Mouse (Mus musculus): ENCODE data around the gene Cyp3a13. TPM values are rescaled to one million over a fixed set of nuclear protein-coding genes. Genes with fewer than 3 reads are reported as not detected.

Gene Cyp3a13
- total RNA-seq (2012; rRNA removed) = not detected in 2 replicates
- not detected for polyA plus RNA-seq (2012; ENCODE audit: insufficient read depth in 1 of 2, insufficient read length in 2 of 2, low read depth in 1 of 2, low replicate concordance in 2 of 2, missing spikeins in 1 of 2)

DNA sequence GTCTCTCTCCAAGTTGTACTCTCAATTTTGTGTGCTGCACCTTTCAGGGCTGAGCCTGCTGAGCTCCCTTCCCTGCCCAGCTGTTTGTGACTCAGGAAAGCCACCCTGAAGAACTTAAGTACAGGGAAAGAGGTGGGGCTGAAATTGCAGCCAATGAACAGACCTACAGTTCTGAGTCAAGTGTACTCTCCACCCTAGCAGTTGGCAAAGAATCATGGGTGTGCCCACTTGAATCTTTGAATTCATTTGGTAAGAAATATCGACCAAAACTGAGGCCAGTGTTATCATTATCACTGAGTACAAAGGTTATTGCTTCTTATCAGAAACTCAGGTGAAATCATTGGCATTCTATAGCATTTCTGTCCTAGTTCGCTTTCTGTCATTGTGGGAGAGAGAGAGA is at the start of gene Cyp3a13:
TSS of gene Cyp3a13 (minus strand) at position 88 of the 400 bp plus-strand sequence.
- Histone ChIP-seq H3K4me3 (ENCODE audit: control insufficient read depth in 1 of 2, insufficient read depth in 1 of 2, low read depth in 2 of 2, low read length in 2 of 2) (no peak within 1 kb of the TSS), H3K9me3 (replicated peaks; ENCODE audit: insufficient read depth, low read length) (no peaks in the 10 kb centered on the region), H3K79me2 (ENCODE audit: control insufficient read depth, insufficient read depth, low read length, poor library complexity) (no peaks in the 10 kb centered on the region), H3K27ac (ENCODE audit: control insufficient read depth, low read depth, low read length) (no peak within 1 kb of the TSS), H3K9ac (ENCODE audit: control insufficient read depth, low read depth, low read length, poor library complexity, severe bottlenecking) (no peak within 1 kb of the TSS), H3K27me3 (ENCODE audit: control insufficient read depth in 1 of 2, insufficient read depth in 2 of 2, low read length in 2 of 2) (peaks cover 6 to 13% of the 10 kb centered on the region in 2 experiments), H3K4me1 (ENCODE audit: control insufficient read depth in 1 of 2, insufficient read depth in 2 of 2, low read length in 2 of 2) (no peaks in the 10 kb centered on the region), H3K36me3 (ENCODE audit: control insufficient read depth in 1 of 2, insufficient read depth in 2 of 2, low read length in 2 of 2) (no peaks in the 10 kb centered on the region)
- DNase-seq (ENCODE audit: low read depth, low spot score) = peak; percentile 10
- TF ChIP-seq KAT2A (conservative IDR thresholded peaks at IDR 0.05; ENCODE audit: low read depth, low read length) (no peak), GATA1 (IDR thresholded peaks at IDR 0.05; ENCODE audit: low read depth, low read length) (no peak), HCFC1 (IDR thresholded peaks at IDR 0.05; ENCODE audit: low read depth, low read length) (no peak), ZKSCAN1 (IDR thresholded peaks at IDR 0.05; ENCODE audit: low read depth, low read length) (no peak), MAFK (IDR thresholded peaks at IDR 0.05; ENCODE audit: borderline replicate concordance, low read depth, low read length) (no peak), ZNF384 (IDR thresholded peaks at IDR 0.05; ENCODE audit: low read depth, low read length) (no peak), NELFE (IDR thresholded peaks at IDR 0.05; ENCODE audit: low read depth, low read length) (no peak), POLR2AphosphoS2 (IDR thresholded peaks at IDR 0.05; ENCODE audit: low read length) (no peak), SIN3A (IDR thresholded peaks at IDR 0.05; ENCODE audit: low read length) (no peak), BHLHE40 (IDR thresholded peaks at IDR 0.05; ENCODE audit: borderline replicate concordance, low read depth, low read length) (no peak), MYC (IDR thresholded peaks at IDR 0.05; ENCODE audit: low read depth, low read length) (no peak), UBTF (IDR thresholded peaks at IDR 0.05; ENCODE audit: borderline replicate concordance, insufficient read depth, low read depth, low read length) (no peak), MEF2A (IDR thresholded peaks at IDR 0.05; ENCODE audit: extremely low read depth, insufficient replicate concordance, low read depth, low read length, poor library complexity, severe bottlenecking) (no peak), ETS1 (IDR thresholded peaks at IDR 0.05; ENCODE audit: low read depth, low read length) (no peak), GABPA (IDR thresholded peaks at IDR 0.05; ENCODE audit: low read depth, low read length) (no peak), MAX (IDR thresholded peaks at IDR 0.05; ENCODE audit: low read length) (no peak), ZMIZ1 (IDR thresholded peaks at IDR 0.05; ENCODE audit: low read depth, low read length) (no peak)

DNA sequence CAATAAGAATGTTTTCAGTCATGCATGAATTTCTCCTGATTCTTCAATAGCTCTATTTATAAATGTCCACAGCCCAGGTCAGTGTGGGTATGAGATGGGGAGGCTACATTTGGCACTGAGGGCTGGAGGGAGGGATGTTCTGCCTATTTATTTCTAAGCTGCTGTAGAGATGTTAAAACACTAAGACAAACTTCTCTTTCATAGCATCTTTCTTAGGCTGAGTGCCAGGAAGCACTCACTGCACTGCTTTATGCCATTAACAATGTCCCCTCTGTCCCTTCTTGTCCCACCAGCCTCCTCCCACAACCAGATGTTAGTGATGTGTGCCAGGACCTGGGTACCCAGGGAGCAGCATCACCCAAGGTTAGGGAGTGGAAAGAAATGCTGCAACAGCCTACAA is 45.1 kb upstream of the Cyp3a13 start:
- H3K36me3 ChIP-seq (ENCODE audit: control insufficient read depth in 1 of 2, insufficient read depth in 2 of 2, low read length in 2 of 2) = no peaks in the 10 kb centered on the region
- no peaks in the 10 kb centered on the region for H3K9me3 ChIP-seq (replicated peaks; ENCODE audit: insufficient read depth, low read length)
- TF ChIP-seq TBP (IDR thresholded peaks at IDR 0.05; ENCODE audit: low read depth, low read length) (no peak), RCOR1 (IDR thresholded peaks at IDR 0.05; ENCODE audit: low read depth, low read length) (no peak), POLR2AphosphoS2 (IDR thresholded peaks at IDR 0.05; ENCODE audit: low read length) (no peak)
- H3K27me3 ChIP-seq (ENCODE audit: control insufficient read depth in 1 of 2, insufficient read depth in 2 of 2, low read length in 2 of 2) = no peaks in the 10 kb centered on the region; a peak in 1 of 4 replicates
- H3K4me1 ChIP-seq (ENCODE audit: control insufficient read depth in 1 of 2, insufficient read depth in 2 of 2, low read length in 2 of 2) = no peaks in the 10 kb centered on the region
- H3K27ac ChIP-seq (ENCODE audit: control insufficient read depth, low read depth, low read length) = no peak overlapping the region
- DNase-seq (ENCODE audit: low read depth, low spot score) = no peak
- no peak overlapping the region for H3K4me3 ChIP-seq (ENCODE audit: control insufficient read depth in 1 of 2, insufficient read depth in 1 of 2, low read depth in 2 of 2, low read length in 2 of 2)
- H3K79me2 ChIP-seq (ENCODE audit: control insufficient read depth, insufficient read depth, low read length, poor library complexity) = no peaks in the 10 kb centered on the region
- H3K9ac ChIP-seq (ENCODE audit: control insufficient read depth, low read depth, low read length, poor library complexity, severe bottlenecking) = no peak overlapping the region

Data from MEL (cell line).